Mouse (Mus musculus) left cerebral cortex, postnatal 10 days (tissue): Measurements from ENCODE around the gene Fry. TPM values are rescaled to one million over a fixed set of nuclear protein-coding genes. Genes with fewer than 3 reads are reported as not detected.
A peak's percentile ranks its signal among the peaks of the same experiment; 100 is the strongest.

ENCODE experiments used
- DNase-seq, 2 experiments: peaks; one replicate each; pipeline ENCODE4 v3.0.0; 2021 to 2022; ENCODE audit warnings: low spot score in 2 of 2, mixed read lengths in 1 of 2; ENCODE audit errors: extremely low spot score in 1 of 2
- intact Hi-C: fragments of 180-260 bp; cut with DNase I; formaldehyde crosslinking; loops from one replicate; pipeline ENCODE4 v1.15.1; 2025
- total RNA-seq, 2 experiments: library from RNA; stranded (reverse); gene quantifications; 2 replicates each; pipeline ENCODE4 v1.2.3; 2021

The Fry gene
- total RNA-seq, 2 experiments from 2014 or later: 201 to 205 TPM

GRCm38 (mm10) chr5:150340944-150341343 is 222.5 kb downstream of the Fry start:
- DNase-seq: no peak
- intact Hi-C loops: no loop called here

- intact Hi-C loops: no loop called here
- DNase-seq: no peak
These were observed 223.7 kb downstream of the Fry start for GRCm38 (mm10) chr5:150342139-150342538.

GRCm38 (mm10) chr5:150345946-150346345 is 227.5 kb downstream of the Fry start:
- DNase-seq: no peak
- intact Hi-C loops: loop anchor here (5.0 kb wide), 1 partner anchor 84 kb away; no protein-coding TSS in a partner anchor

- intact Hi-C loops: loop anchor here (5.0 kb wide), 1 partner anchor 84 kb away; no protein-coding TSS in a partner anchor
- DNase-seq: peak in 1 of 2 experiments; percentile 44
These were observed 227.9 kb downstream of the Fry start for GRCm38 (mm10) chr5:150346378-150346777.

GRCm38 (mm10) chr5:150347845-150348244 is 229.4 kb downstream of the Fry start:
- DNase-seq: no peak
- intact Hi-C loops: loop anchor here (5.0 kb wide), 1 partner anchor 86 kb away; no protein-coding TSS in a partner anchor

GRCm38 (mm10) chr5:150348302-150348701 is 229.9 kb downstream of the Fry start:
- intact Hi-C loops: loop anchor here (5.0 kb wide), 1 partner anchor 86 kb away; no protein-coding TSS in a partner anchor
- no peak for DNase-seq

- DNase-seq: no peak
These were observed 232.7 kb downstream of the Fry start for GRCm38 (mm10) chr5:150351191-150351590.

GRCm38 (mm10) chr5:150358671-150359070 is 240.2 kb downstream of the Fry start:
- intact Hi-C loops: no loop called here
- DNase-seq: no peak

More at GRCm38 (mm10) chr5:150351191-150351590, 232.7 kb downstream of the Fry start:
- intact Hi-C loops: no loop called here

- DNase-seq: no peak
- intact Hi-C loops: loop anchor here (10.0 kb wide), 1 partner anchor 197 kb away; no protein-coding TSS in a partner anchor
These were observed 243.8 kb downstream of the Fry start for GRCm38 (mm10) chr5:150362241-150362640.

GRCm38 (mm10) chr5:150364621-150365020 is 246.2 kb downstream of the Fry start:
- no peak for DNase-seq
- intact Hi-C loops: loop anchor here (10.0 kb wide), 1 partner anchor 200 kb away; no protein-coding TSS in a partner anchor

GRCm38 (mm10) chr5:150367027-150367426 is 248.6 kb downstream of the Fry start:
- intact Hi-C loops: loop anchor here (10.0 kb wide), 1 partner anchor 202 kb away; no protein-coding TSS in a partner anchor

GRCm38 (mm10) chr5:150370291-150370690 is 251.8 kb downstream of the Fry start:
- intact Hi-C loops: no loop called here
- DNase-seq: no peak

More at GRCm38 (mm10) chr5:150367027-150367426, 248.6 kb downstream of the Fry start:
- no peak for DNase-seq

- intact Hi-C loops: no loop called here
- no peak for DNase-seq
These were observed 252.4 kb downstream of the Fry start for GRCm38 (mm10) chr5:150370895-150371294.

GRCm38 (mm10) chr5:150372956-150373355 is 254.5 kb downstream of the Fry start:
- intact Hi-C loops: no loop called here
- no peak for DNase-seq

GRCm38 (mm10) chr5:150374778-150375559 is 256.5 kb downstream of the Fry start:
- no peak for DNase-seq
- intact Hi-C loops: no loop called here

- intact Hi-C loops: no loop called here
- peak in 1 of 2 experiments; percentile 38 for DNase-seq
These were observed 260.1 kb downstream of the Fry start for GRCm38 (mm10) chr5:150378586-150378985.

- intact Hi-C loops: no loop called here
These were observed 262.3 kb downstream of the Fry start for GRCm38 (mm10) chr5:150380767-150381166.

GRCm38 (mm10) chr5:150382411-150382810 is 264.0 kb downstream of the Fry start:
- DNase-seq: no peak

More at GRCm38 (mm10) chr5:150380767-150381166, 262.3 kb downstream of the Fry start:
- DNase-seq: no peak

GRCm38 (mm10) chr5:150384272-150385215 is 266.1 kb downstream of the Fry start:
- DNase-seq: peak in 1 of 2 experiments; percentile 61
- intact Hi-C loops: no loop called here

More at GRCm38 (mm10) chr5:150382411-150382810, 264.0 kb downstream of the Fry start:
- intact Hi-C loops: no loop called here
